Mouse (Mus musculus) retina, postnatal 1 day (tissue): Measurements from ENCODE around the gene Nploc4.
"Not testable (repeated sequence)": the region's sequence is repeated elsewhere in the genome, so short reads cannot be mapped to it uniquely, and the experiment has no call there.

ENCODE experiments used
- DNase-seq: peaks from one replicate; pipeline ENCODE4 v3.0.0-alpha.2; 2012

Gene Nploc4

DNA sequence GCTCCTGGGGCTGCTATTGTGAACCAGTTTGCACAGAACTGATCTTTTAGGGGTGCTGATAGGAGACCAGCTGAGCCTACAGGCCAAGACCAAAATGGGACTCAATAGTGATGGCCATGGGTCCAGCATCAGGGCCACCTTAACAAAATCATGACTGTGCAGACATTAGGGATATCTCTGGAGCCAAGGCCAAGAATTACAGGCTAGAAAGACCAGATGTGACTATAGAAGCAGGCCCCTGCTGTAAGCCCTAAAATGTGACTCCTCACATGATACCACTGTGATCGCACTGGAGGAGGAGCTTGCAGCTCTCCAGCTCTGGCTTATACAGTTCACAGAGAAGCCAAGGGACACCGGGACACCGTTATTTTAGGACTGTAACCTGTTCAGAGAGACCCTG is 4.8 kb upstream of the Nploc4 start, which contains the start of gene Tspan10:
Tspan10 (plus strand) TSS at position 301 of the 400 bp plus-strand sequence.
- DNase-seq: no peak

DNA sequence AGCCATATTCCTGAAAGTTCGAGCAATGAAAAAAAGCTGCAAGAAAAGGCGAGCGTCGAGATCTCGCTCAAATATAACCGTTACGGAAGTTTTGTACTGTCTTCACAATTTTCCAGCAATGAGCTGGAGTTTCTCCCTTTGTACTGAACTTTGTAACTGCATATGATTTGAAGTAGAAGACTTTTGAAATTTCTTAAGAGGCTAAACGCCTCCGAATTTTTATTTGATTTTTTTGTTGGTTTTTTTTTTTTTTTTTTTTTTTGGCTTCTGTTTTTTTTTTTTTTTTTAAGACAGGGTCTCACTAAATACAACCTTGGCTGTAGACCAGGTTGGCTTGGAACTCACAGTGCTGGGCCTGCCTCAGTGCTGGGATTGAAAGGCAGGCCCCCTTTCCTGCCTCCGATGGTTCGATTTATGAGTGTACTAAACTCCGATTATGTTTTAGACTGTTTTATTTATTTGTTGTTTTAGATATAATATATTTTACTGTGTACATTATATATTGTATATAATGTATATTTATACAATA is 413 bp upstream of the Nploc4 start:
- DNase-seq: no peak

DNA sequence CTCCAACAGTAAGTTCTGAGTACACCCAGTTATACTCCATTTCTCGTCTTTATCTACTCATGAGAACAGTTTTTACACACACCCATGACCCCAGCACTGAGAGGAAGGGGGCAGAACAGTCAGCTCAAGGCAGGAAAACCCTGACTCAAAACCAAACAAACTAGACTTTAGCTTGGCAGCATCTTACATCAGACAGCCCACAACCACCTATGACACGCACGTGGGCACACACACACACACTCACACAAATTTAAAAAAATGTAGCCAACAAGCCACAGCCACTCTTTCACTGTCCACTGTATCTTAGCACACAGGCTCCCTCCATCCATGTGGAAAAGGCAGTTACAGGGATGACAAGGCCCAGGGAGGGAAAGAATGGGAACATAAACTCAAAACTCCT is 10.8 kb downstream of the Nploc4 start:
- DNase-seq: no peak

DNA sequence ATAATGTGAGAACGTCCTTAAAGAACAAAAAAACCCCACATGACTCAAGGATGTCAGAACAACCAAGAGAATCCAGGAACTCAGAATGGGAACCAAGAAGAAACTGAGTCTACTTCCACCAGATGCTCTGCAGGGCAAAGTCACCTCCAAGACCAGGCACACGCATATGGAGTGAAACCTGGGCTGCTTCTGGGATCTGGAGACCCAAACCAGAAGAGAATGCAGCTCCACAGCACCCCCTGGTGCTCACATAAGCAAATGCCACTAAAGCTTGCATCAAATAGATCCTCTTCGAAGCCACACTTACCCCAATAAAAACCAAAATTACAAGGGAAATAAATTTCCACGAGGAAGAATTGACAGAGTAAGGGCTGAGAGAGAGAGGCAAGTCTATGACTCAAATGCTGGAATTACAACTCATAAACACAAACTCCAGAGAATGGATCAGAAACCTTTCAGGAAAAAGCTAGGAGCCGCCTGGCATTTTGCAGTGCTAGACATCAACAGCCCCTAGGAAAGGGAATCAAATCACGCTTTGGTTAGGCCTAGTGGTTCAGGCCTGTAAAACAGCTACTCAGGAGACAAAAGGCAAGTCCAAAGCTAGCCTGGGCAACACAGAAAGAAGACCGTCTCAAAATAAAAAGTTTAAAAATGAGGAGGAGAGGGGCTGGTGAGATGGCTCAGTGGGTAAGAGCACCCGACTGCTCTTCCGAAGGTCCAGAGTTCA is 13.8 kb downstream of the Nploc4 start:
- DNase-seq: peak; percentile 79

DNA sequence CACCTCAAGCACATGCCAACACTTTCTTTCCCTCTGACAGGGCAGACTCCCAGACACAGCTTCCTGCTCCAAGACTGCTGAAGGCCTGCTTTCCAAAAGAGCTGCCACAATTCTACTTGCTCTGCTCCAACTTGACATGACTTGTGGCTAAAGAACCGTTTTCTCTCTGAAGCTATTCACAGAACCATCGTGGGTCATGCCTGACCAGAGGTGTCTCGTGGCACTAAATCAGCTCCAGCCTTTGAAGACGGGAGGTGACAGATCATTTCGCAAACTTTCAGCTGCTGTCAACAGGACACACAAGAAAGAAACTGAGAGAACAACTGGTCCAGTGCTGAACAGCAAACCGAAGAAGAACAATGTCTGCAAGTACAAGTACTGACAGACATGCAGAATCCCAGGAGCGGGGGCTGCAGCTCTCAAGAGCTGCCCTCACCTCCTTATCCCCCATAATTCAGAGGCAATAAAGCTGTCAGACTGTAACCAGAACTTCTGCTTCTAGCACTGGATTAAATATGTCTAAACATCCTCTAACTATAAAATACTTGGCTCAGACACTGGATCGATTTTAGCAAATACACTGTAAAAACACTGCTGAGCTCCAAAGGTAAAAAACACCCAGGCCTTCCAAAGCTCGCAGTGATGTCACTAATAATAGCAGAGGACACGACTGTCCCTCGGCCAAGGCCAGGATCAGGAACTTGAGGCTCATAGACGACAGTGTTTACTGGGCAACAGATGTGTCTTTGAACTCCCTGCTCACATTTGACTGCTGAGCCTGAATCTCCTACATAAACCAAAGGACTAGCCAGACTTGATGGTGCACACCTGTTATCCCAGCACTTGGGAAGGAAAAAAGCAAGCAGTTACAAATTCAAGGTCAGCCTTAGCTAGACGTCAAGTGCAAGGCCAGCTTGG is 14.6 kb downstream of the Nploc4 start:
- no peak for DNase-seq

DNA sequence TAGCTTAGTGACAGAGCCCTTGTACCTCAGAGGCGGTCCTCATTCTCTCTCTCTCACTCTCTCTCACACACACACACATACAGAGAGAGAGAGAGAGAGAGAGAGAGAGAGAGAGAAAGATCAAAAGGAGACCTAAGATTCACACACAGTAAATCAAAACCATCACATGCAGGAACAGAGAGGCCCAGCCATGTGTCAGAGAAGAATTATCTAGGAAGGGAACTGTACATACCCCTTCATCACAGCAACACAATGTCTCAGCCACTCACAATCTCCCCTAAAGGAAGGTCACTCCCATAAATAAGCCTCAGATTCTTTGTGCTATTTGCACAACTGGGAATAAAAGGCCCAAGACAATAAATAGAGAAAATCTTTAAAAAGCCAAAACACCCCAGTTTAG is 18.9 kb downstream of the Nploc4 start:
- DNase-seq: no peak

DNA sequence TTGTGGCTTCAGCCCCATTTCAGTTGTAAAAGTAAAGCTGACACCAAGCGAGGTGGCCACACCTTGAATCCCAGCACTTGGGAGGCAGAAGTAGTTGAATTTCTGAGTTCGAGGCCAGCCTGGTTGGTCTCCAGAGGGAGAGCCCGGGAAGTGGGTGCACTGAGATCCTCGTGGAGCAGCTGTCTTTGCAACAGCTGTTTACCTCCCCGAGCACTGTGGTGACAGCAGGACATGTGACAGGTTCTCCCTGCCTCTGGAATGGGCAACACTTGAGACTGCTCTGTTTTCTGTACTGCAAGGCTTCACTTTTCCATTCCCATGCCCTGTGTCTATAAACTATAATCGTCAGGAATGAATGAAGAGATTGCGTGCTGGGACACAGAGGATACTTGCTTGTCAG is 19.7 kb downstream of the Nploc4 start:
- no peak for DNase-seq

DNA sequence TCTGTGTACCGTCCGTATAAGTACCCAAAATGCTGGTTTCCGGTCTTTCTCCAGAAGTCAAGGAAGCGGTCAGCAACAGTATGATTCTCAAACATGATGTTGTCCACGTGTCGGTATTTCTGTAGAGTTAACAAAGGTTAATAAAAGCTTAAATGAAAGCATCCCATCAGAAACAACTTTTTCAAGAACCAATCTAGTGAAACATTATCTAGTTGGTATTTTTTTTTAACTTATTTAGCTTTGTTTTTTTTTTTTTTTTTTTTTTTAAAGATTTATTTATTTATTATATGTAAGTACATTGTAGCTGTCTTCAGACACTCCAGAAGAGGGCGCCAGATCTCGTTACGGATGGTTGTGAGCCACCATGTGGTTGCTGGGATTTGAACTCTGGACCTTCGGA is 23.9 kb downstream of the Nploc4 start:
- not testable (repeated sequence) for DNase-seq

DNA sequence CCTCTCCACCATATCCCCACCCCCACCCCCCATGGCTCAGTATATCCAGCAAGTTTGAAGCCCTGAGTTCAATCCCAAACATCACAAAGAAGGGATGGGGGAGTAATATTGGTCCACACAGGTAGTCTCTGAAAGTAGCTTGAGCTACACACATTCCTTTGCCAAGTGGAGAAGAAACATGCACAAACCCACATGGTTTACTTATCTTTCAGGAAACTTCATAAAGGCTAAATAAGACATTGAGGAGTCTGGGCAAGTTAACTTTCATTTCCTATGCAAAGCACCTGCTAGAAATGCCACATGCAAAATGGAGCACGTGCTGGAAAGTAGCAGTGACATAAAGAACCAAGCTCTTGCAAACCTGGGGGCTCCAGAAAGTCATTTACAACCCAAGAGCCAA is 31.1 kb downstream of the Nploc4 start:
- no peak for DNase-seq

DNA sequence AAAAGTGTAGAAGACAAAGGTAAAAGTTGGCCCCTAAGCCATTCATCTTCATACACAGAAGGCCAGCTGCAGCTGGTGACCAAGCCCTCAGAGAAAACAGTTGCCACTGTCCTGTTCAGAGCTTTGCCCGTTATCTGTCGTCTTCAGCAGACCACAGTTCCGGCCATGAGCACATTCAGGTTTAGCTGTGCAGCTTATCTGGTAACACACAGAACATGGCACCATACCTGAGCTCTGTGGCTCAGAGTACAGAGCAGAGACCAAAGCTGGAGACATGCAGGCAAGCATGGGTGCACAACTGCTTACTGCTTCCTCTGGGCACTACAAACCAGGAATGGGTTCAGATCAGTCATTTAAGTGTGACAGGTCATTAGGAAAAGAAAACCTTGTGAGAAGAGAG is 31.6 kb downstream of the Nploc4 start:
- DNase-seq: no peak

DNA sequence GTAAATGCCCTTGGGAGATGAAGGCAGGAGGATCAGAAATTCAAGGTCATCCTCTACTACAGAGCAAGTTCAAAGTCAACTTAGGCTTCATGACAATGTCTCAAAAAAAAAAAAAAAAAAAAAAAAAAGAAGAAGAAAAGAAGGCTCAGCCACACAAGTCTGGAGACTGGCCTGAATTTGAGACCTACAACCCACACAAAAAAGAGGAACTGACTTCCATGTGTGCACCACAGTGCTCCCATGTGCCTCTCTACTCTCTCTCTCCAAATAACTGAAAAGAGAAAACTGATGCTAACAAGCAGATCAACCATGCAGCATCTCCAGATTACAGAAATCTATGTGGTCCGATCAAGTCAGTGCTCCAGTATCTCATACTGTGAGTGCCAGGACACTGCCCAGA is 32.7 kb downstream of the Nploc4 start:
- no peak for DNase-seq

DNA sequence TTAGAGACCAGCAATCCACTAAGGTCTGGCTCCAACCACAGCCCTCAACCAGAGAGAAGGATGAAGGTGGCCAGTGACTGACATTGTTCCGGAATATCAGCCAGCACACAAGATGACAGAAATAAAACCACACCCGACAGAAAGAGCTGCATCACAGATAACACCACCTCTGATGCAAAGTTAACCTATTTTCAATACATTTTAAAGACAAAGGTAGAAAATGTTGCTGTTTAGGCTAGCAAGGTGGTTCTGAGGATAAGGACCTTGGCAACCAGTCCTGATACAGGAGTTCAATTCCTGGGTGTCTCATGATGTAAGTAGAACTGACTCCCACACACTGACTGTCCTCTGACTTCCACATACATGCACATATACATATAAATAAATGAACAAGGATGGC is 38.2 kb downstream of the Nploc4 start:
- no peak for DNase-seq

DNA sequence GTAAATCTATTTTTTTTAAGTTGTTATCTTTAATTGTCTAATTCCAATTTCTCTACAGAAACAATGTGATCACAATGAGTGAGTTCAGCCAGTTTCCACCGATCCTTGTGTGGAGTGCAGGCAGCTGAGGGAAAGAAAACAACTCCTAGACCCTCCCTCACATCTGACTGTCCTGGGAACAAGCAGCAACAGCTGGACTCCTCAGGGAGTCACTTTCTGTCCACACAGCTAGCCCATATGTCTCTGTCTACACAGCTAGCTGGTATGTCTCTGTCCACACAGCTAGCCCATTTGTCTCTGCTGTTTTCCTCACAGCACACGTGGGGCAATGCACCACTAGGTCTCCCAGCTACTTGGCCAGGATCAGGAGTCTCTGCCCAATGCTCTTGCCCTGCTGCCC is 39.9 kb downstream of the Nploc4 start:
- no peak for DNase-seq

DNA sequence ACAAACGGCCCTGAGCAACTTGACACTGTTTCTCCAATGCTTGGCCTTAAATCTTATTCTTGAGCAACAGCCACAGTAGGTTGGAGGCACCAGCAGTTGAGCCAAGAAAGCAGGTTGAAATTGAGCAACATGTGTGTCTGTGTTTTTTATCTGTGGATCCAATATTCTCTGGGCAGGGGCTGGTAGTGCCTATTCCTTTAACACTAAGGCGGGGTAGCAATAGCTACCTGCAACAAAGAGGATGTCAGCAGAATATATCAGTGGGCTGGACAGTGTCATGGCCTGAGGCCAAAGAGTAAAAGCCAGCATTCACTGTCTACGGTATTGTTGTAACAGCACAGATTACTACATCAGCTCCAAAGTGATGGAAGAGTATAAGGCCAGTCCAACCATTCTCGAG is 41.8 kb downstream of the Nploc4 start:
- DNase-seq: no peak

DNA sequence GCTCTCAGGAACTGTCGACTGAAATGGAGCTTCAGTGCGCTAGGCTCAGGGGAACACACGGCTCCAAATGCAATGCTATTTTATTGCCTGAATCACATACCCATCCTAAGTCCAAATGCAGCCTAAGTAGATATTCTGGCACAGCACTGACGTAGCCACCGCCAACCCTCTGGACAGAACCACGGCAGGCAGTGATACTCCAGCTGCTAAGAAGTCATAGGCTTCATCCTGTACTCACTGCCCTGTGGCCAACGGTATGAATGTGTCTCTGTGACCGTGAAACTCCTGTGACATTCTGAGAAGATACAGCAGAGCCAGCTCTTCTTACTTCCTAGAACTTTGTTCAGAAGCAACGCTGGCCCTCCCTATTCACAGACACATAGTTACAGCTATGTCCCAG is 48.9 kb downstream of the Nploc4 start:
- DNase-seq: no peak

DNA sequence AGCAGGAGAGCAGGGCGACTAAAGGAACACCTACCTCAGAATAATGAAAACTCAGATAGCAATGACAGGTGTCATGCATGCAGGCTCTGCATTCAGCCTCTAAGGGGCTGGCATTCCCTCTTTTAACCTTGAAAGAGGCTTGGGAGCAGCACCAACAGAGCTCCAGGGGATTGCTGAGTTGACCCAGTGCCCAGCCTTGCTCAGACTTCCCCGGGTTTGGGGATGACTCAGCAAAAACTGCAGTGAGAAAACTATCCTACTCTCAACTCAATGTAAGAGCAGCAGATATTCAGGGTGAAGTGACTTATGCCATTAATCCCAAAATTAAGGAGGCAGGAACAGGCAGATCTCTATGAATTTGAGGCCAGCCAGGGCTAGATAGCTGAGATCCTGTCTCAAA is 50.4 kb downstream of the Nploc4 start:
- no peak for DNase-seq

DNA sequence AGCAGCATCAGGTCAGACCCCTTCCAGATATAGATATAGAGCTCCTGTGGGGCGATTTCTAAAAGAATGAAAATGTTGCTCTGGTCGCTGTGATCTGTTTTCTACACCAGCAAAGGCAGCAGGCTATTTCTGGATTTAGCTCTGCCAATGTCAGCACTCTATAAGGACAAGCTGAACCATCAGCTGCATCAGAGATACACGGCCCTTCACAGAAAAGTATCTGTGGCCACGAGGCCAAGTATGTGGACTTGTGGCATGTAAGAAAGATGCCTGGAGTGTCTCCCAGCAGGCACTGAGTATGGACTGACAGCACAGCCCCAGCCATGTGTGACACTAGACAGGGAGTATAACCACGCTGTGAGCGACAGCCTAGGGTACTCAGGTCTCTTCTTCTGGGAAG is 50.9 kb downstream of the Nploc4 start:
- no peak for DNase-seq

DNA sequence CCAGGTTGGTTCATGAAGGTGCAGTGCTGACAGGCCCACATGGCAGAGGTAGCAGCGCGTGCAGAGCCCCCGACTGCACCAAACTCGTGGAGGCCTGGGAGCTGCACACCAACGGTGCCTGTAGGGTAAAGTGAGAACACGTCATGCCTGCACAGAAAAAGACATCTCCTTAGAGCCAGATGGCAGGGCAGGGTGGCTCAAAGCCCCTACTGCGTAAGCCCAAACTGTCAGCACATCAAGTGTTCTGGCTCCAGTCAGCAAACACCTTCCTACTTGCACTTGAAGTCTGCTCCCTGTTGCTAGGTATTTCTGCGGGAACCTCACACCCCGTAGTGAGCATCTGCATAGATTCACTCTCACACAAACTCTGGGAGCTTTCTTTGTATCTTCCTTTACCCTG is 55.0 kb downstream of the Nploc4 start:
- DNase-seq: no peak

DNA sequence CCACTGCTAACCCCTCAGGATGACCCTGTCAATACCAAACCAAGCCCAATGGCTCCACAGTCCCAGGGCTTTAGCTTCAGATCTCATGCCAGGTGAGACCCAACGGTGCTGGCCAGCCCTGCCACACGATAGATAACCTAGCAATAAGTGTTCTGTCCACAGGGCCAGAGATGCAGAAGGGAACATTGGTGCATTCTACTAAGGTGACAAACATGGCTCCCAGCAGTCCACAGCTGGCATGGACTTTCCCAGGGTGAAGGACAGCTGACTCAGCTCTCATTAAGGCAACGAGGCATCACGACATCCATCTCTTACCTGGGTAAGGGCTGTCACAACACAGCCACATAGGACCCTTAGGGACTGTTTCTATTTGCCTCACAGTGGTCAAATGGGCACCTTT is 56.4 kb downstream of the Nploc4 start:
- no peak for DNase-seq

DNA sequence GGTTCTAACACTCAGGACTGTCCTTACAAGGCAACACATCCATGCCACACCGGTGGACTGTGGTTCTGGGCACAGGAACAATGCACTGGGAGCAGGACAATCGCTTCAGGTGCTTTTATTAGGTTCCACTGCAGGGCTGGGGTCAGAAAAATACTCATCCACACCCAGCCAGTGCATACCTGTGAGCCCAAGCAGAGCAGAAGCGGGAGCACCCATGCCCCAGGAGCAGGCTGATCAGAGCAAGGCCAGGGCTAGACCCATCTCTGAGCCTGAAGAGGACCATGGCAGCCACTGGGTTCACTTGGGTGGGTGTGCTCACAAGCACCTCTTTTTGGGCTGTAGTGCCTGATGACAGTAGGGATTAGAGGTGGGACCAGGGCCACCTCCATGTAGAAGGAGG is 57.2 kb downstream of the Nploc4 start:
- DNase-seq: no peak

DNA sequence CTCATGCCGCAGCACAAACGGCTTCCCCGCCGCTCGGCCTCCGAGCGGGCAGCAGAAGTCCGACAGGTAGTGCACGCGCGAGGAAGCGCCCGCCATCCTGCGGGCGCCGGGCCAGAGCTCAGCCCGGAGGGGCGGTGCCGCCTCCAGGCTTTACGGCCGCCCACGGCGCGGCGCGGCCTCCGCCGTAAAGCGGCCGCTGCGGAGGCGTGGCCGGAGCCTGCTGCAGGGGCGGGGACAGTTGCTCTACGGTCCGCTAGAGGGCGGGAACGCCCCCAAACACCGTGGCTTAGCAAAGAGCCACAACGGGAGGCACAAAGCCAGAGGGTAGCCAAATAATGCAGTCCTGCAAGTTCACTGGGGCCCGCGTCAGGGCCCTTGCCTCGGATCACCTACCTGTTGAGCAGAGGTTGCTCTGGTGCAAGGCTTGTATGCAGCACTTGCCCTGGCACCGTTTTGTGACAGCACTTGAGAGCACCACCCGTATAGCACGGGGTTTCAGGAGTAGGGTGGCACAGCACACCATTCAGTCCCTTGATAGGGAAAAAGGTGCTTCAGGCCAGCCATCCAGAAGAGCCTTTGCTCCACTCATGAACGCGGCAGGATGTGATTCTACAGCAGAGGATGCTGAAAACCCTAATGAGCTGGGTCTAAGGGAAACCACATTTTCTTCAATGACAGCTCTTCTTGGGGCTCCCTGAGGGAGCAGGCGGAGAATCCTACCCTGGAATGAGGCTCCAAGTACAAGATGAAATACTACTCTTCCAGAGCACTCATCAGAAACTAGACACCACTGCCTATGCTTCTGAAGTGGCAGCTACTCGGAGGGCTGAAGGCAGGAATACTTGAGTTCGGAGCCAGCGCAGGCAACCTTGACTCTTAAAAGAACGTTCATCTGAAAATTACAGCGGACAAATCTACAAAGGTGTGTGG is 58.6 kb downstream of the Nploc4 start, which contains the start of gene Faap100:
Faap100 (minus strand) TSS at position 154 of the 930 bp plus-strand sequence.
- DNase-seq: peak; percentile 96

DNA sequence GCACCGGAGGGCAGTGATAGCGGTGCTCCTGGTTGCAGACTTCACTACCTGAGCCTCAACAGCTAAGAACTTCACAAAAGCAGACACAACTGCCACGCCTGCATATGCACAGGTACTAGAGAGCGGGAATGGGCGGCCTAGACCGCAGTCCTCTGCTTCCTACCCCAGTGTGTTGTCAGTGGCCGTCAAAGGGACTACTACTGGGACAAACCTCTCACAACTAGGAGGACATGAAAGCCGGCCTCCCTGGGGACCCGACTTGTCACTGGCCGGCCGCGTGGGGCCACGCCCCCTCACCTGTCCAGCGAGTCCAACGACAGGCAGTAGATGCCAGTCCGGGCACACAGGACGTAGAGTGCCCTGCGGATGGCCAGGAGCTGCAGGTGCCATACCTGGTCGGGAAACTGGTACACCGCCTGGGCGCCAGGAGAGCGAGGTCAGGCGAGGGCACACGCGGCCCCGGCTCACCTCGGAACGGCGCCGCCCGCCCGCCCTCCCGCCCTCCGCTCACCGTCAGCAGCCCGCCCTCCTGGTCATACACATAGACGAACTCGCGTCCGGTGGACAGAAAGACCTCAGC is 59.4 kb downstream of the Nploc4 start:
- DNase-seq: peak; percentile 38
